Mouse (Mus musculus) mesoderm, embryonic 11.5 days (tissue): ENCODE data around the gene Lpcat2b.
A peak's percentile ranks its signal among the peaks of the same experiment; 100 is the strongest.
"Not testable (repeated sequence)": the region's sequence is repeated elsewhere in the genome, so short reads cannot be mapped to it uniquely, and the experiment has no call there.

Experiments
- DNase-seq: peaks from one replicate; pipeline ENCODE4 v3.0.0-alpha.2; 2012; ENCODE audit warnings: low read depth, low spot score

Gene Lpcat2b

GRCm38 (mm10) chr5:107431249-107431648 lies at the start of gene Lpcat2b:
TSS of gene Lpcat2b (plus strand) at chr5:107431549.
- no peak for DNase-seq

- DNase-seq, result not testable (repeated sequence)
Measured at GRCm38 (mm10) chr5:107386448-107386847, 44.9 kb upstream of the Lpcat2b start.

DNA sequence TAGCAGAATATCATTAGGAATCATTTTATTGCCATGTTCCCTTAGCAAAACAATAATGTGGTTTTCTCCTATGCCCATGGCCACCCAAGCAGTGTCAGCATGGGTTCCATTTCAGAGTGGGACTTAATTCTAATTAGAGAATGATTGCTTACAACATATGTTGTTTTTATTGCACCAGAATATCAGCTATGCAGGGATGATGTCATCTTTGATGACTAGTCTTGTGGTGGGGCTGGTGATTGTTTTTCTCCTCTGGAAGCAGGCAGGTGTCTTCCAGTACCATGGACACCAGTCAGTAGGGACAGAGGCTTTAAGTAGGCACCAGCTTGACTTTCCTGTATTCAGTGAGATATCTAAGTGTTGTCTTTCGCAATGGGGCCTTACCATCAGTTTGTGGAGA lies 43.6 kb upstream of the Lpcat2b start:
- DNase-seq, result no peak

- no peak for DNase-seq
Measured at GRCm38 (mm10) chr5:107389373-107389772, 42.0 kb upstream of the Lpcat2b start.

DNA sequence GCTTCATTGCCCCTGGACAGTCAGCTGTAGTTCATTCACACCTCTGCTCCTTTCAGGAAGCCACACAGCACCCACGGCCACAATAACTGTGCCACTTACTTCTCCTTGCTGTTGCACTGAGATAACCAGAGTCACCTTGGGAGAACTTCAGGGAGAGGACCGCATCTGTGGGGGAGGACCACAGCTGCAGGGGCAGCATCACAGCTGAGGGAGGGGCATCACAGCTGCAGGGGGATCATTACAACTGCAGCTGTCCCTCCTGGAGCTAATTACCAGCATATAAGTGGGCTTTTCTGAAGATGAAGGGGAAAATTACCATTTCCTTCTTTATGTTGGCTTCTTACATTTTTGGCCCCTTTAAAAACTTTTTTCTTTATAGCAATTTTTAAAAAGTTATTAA lies 36.9 kb upstream of the Lpcat2b start:
- DNase-seq, result no peak

DNA sequence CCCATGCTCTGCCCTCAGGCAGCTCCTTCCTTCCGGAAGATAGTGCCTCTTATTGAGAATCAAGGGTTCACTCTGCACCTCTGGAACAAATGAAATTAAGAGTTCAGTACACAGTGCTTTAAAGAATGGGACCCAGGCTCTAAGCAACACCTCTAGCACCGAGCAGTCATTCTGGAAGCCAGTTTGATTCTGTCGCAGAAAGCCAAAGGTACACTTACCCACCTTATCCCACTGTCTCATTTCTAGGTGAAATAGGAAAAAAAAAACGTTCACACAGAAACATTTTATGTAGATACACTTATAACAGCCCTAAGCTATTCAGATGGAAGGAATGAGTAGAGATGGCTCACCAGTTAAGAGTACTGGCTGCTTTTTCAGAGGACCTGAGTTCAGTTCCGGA lies 28.9 kb upstream of the Lpcat2b start, which contains the start of gene Ephx4:
Gene Ephx4, plus strand, starts transcription at position 301 of the 400 bp plus-strand sequence.
- DNase-seq, result no peak

- DNase-seq, result peak; percentile 34
Measured at GRCm38 (mm10) chr5:107403011-107403946, 28.1 kb upstream of the Lpcat2b start.

- no peak for DNase-seq
Measured at GRCm38 (mm10) chr5:107403947-107404684, 27.2 kb upstream of the Lpcat2b start.

- no peak for DNase-seq
Measured at GRCm38 (mm10) chr5:107405361-107405760, 26.0 kb upstream of the Lpcat2b start.

- DNase-seq, result no peak
Measured at GRCm38 (mm10) chr5:107410305-107410704, 21.0 kb upstream of the Lpcat2b start.

- no peak for DNase-seq
Measured at GRCm38 (mm10) chr5:107411326-107411725, 20.0 kb upstream of the Lpcat2b start.

- DNase-seq, result no peak
Measured at GRCm38 (mm10) chr5:107412285-107412684, 19.1 kb upstream of the Lpcat2b start.

- no peak for DNase-seq
Measured at GRCm38 (mm10) chr5:107415098-107415497, 16.3 kb upstream of the Lpcat2b start.

DNA sequence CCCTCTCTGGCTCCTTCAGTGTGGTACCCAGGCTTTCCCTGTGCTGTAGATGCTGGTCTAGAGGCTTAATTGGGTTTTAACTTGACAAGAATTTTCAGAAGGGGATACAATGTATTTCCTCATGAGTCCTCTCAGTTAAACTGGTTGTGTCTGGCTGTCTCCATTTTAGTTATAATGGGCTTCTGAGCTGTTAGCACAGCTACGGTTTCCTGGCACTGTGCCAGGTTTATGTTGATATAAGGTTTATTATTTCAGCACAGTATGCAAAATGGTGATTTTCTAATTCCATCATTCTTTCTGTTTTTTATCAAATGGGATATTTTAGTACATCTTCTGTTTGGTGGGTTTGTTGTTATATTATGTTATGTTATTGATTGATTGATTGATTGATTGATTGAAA lies 9.7 kb upstream of the Lpcat2b start:
- no peak for DNase-seq

DNA sequence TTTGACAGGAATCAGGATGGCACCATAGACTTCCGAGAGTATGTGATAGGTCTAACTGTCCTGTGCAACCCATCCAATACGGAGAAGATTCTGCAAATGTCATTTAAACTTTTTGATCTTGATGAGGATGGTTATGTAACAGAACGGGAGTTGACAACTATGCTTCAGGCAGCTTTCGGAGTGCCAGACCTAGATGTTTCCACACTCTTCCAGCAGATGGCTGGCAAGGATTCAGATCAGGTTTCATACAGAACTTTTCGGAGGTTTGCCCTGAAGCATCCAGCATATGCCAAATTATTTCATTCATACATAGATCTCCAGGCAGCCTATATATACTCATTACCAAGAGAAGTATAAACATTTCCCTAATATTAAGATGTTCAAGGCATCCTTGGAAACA lies 2.7 kb downstream of the Lpcat2b start:
- no peak for DNase-seq

DNA sequence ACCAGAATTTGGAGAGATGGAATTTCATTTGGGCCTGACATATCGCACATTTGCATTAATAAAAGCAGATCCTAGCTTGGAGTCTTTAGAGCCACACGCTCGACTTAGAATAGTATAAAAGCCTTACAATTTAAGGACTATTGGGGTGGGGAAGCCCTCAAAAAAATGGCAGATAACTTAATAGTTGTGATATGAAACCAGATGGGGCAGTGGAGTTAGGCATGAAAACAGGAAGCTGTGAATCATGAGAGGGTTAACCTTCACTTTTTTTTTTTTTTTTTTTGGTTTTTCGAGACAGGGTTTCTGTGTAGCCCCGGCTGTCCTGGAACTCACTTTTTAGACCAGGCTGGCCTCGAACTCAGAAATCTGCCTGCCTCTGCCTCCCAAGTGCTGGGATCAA lies 4.8 kb downstream of the Lpcat2b start:
- DNase-seq, result no peak

DNA sequence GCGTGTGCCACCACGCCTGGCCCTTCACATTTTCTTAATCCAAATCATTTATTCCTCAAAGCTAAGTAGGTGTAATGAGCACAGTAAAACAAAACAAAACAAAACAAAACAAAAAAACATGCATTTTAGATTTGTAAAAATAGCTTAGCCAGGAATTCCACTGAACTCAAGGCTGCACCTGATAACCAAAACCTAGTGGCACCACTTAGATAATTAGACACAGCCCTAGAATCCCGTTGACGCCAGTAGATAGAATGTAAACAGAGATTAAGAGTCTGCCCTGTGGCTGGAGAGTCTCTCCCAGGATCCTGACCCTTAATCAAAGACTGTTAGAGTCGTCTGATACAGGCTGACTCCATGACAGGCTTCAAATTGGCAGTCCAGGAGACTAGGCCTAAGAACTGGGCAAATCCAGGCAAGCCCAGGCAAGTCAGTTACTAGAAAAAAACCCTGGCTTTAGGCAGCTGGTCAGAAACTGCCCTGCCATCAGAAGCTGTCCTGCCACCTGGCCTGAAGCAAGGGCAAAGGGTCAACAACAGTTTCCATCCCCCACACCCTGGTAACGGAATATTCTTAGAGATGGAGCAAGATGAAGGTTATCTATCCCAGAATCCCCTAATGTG lies 5.3 kb downstream of the Lpcat2b start:
- DNase-seq, result no peak

- peak; percentile 98 for DNase-seq
Measured at GRCm38 (mm10) chr5:107437464-107438281, 6.3 kb downstream of the Lpcat2b start, which contains the start of gene Btbd8. TSS of gene Btbd8 (plus strand) at chr5:107437997.

DNA sequence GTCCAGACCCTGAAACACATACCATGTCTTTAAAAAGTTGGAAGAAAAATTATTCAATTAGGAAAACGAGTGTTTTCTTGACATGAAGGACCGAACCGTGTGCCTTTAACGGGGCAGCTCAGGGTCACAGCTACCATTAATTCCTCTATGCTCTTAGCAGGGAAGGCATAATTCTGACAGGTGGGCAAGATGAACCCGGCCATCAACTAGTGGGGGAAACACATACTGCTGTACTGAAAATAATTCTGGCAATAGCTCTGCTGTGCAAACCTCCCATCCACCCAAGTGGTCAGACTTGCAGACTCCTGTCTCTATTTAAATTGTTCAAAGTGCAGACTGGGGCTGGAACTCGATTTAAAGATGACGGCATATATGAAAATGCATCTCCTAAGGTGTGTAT lies 7.0 kb downstream of the Lpcat2b start:
- peak; percentile 24 for DNase-seq

DNA sequence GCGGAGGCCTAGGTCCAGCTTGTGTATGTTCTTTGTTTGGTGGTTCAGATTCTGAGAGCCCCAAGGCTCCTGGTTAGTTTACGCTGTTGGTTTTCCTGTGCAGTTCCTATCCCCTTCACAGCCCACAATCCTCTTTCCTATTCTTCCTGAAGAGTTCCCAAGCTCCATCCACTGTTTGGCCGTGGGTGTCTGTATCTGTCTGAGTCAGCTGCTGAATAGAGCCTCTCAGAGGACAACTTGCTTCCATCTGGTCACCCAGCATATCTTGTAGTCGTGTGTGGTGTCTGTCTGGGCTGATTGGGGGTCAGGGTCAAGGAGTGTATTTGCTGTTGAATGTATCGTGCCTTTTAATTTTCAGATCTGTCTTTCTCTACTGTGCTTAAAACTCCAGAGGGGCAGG lies 10.5 kb downstream of the Lpcat2b start:
- DNase-seq, result no peak

GRCm38 (mm10) chr5:107444251-107444650 lies 12.9 kb downstream of the Lpcat2b start:
- no peak for DNase-seq
